9 mouse cellular contexts compared by ENCODE assay signal in genomic region chr3:69127693-69128092, GRCm38 (mm10). TPM values are rescaled to one million over a fixed set of nuclear protein-coding genes. Genes with fewer than 3 reads are reported as not detected.
DNase-seq lines count a peak whose midpoint lies in the region; ATAC-seq and TF ChIP-seq lines count a peak whose summit lies in the region.
"Had no signal": no experiment of that assay in that cellular context is flagged by ENCODE, and none has a peak within 500 bp of the region (broad histone marks: within the 10 kb centered on the region; RNA-seq: fewer than 3 reads in every experiment).

No protein-coding gene starts in this region.

- peaks cover 18% of the 10 kb centered on the region for H3K4me1 ChIP-seq in G1E (ENCODE audit: insufficient read depth, low read depth, low read length)
- peaks cover 26% of the 10 kb centered on the region for H3K4me1 ChIP-seq in forebrain, embryonic 15.5 days
- peaks cover 18% of the 10 kb centered on the region for H3K4me1 ChIP-seq in limb, embryonic 13.5 days

- no peak for TF ChIP-seq POLR2A in myocyte (IDR thresholded peaks at IDR 0.05; ENCODE audit: insufficient read length, low read depth)

- H3K27me3 ChIP-seq in G1E (ENCODE audit: insufficient read depth, low read length) (peaks cover 3% of the 10 kb centered on the region; the same call in 1 of the 2 replicates), myocyte (ENCODE audit: control insufficient read depth, insufficient read depth, insufficient read length) (no peaks in the 10 kb centered on the region)
- no peaks in the 10 kb centered on the region for H3K27me3 ChIP-seq in forebrain, embryonic 15.5 days
- H3K27me3 ChIP-seq in limb, embryonic 13.5 days, result peaks cover 4% of the 10 kb centered on the region; the same call in 1 of the 2 replicates
- H3K27me3 ChIP-seq: Patski had no signal

- no peak for ATAC-seq in G1E (ENCODE audit: extremely low read depth, insufficient number of reproducible peaks, low FRiP score, poor library complexity, severe bottlenecking)
- ATAC-seq in forebrain, embryonic 15.5 days (replicated peaks), result no peak
- ATAC-seq in limb, embryonic 13.5 days (ENCODE audit: low FRiP score, low read depth), result no peak

- H3K36me3 ChIP-seq in G1E (replicated peaks) (no peaks in the 10 kb centered on the region), myocyte (ENCODE audit: control insufficient read depth, insufficient read depth) (no peaks in the 10 kb centered on the region)
- H3K36me3 ChIP-seq in forebrain, embryonic 15.5 days, result no peaks in the 10 kb centered on the region
- no peaks in the 10 kb centered on the region for H3K36me3 ChIP-seq in limb, embryonic 13.5 days

- no peak for TF ChIP-seq CTCF in G1E (IDR thresholded peaks at IDR 0.05; ENCODE audit: low read depth, low read length)

- peak overlapping the region; percentile 96; the same call in 1 of the 2 replicates for H3K9ac ChIP-seq in forebrain, embryonic 15.5 days (replicated peaks)
- peak overlapping the region; percentile 61 for H3K9ac ChIP-seq in limb, embryonic 13.5 days

- peaks cover 35% of the 10 kb centered on the region for H3K79me2 ChIP-seq in myocyte (ENCODE audit: control insufficient read depth, insufficient read depth)

- H3K4me2 ChIP-seq in forebrain, embryonic 15.5 days (replicated peaks), result peak overlapping the region; percentile 72
- H3K4me2 ChIP-seq in limb, embryonic 13.5 days (replicated peaks), result peak overlapping the region; percentile 69
- H3K4me2 ChIP-seq in myocyte (ENCODE audit: low read depth), result peak overlapping the region; percentile 81

- H3K9me3 ChIP-seq in G1E (replicated peaks), result no peaks in the 10 kb centered on the region
- H3K9me3 ChIP-seq in forebrain, embryonic 15.5 days, result no peaks in the 10 kb centered on the region
- H3K9me3 ChIP-seq in limb, embryonic 13.5 days, result no peaks in the 10 kb centered on the region

- 6% methylated on average over 9 of the region's 9 CpGs for WGBS in forebrain, embryonic 15.5 days
- 5% methylated on average over 9 of the region's 9 CpGs for WGBS in limb, embryonic 13.5 days

- H3K27ac ChIP-seq in forebrain, embryonic 15.5 days (replicated peaks), result no peak overlapping the region
- no peak overlapping the region; the same call in 1 of the 2 replicates for H3K27ac ChIP-seq in limb, embryonic 13.5 days

- H3ac ChIP-seq in myocyte (ENCODE audit: control insufficient read depth, insufficient read length), result peak overlapping the region; percentile 77

- H3K4me3 ChIP-seq in G1E (ENCODE audit: low read depth, low read length) (peak overlapping the region; percentile 84; the same call in 1 of the 2 replicates), myocyte (peak overlapping the region; percentile 56)
- peak overlapping the region; percentile 100 for H3K4me3 ChIP-seq in forebrain, embryonic 15.5 days
- H3K4me3 ChIP-seq in limb, embryonic 13.5 days, result peak overlapping the region; percentile 93

- DNase-seq in embryo, embryonic 10 days (ENCODE audit: low spot score), result peak; percentile 16
- no peak for DNase-seq in embryo, embryonic 9.5 days (ENCODE audit: extremely low spot score)
- no peak for DNase-seq in G1E (ENCODE audit: low spot score)
- DNase-seq in layer of hippocampus, postnatal 25 days (ENCODE audit: extremely low spot score in 1 of 2, low spot score in 1 of 2), result no peak
- no peak for DNase-seq in frontal cortex, postnatal 36 days (ENCODE audit: low spot score in 2 of 2)

TF ChIP-seq in myocyte, 11 proteins besides CTCF, POLR2A, EP300 and RAD21:
- TF ChIP-seq SRF (IDR thresholded peaks at IDR 0.05; ENCODE audit: control insufficient read depth, insufficient read length, low read depth) (no peak), USF1 (IDR thresholded peaks at IDR 0.05; ENCODE audit: low read depth) (no peak), MYOG (IDR thresholded peaks at IDR 0.05; ENCODE audit: control insufficient read depth in 1 of 3, insufficient read depth in 1 of 3, insufficient read length in 2 of 3, low read depth in 2 of 3) (no peak), MYOD1 (IDR thresholded peaks at IDR 0.05; ENCODE audit: control insufficient read depth in 1 of 3, insufficient read length in 2 of 3, low read depth in 2 of 3) (no peak), REST (IDR thresholded peaks at IDR 0.05; ENCODE audit: insufficient read depth, insufficient read length) (no peak), CEBPB (IDR thresholded peaks at IDR 0.05; ENCODE audit: insufficient read depth, poor library complexity, severe bottlenecking) (no peak), MAX (IDR thresholded peaks at IDR 0.05; ENCODE audit: low read depth) (no peak), TCF3 (IDR thresholded peaks at IDR 0.05; ENCODE audit: insufficient read length, low read depth) (no peak), E2F4 (IDR thresholded peaks at IDR 0.05; ENCODE audit: insufficient read depth) (no peak), TCF12 (IDR thresholded peaks at IDR 0.05; ENCODE audit: insufficient read depth, poor library complexity, severe bottlenecking) (no peak), POLR2AphosphoS2 (IDR thresholded peaks at IDR 0.05; ENCODE audit: insufficient read length, low read depth) (no peak)

RNA-seq across cellular contexts. Expression of gene Kpna4, which starts 0.8 kb away (rescaled TPM):
- 126 and 138 TPM in 2 replicates for total RNA-seq in G1E (2014; fragmentation: Nextera tagmentation)
- total RNA-seq in G1E (2017), result 52.4 and 66.7 TPM in 2 replicates
- 14.4 and 15.6 TPM in 2 replicates for polyA plus RNA-seq in G1E (2012)
- polyA plus RNA-seq in forebrain, embryonic 15.5 days (2015; fragmentation: Nextera tagmentation; extraction: Ambion mirVana), result 41.9 and 42.9 TPM in 2 replicates
- polyA plus RNA-seq in limb, embryonic 13.5 days (2015; fragmentation: Nextera tagmentation; extraction: Ambion mirVana), result 29.9 and 30.9 TPM in 2 replicates
- polyA plus RNA-seq in myocyte (2012; fragmentation: generic; extraction: Trizol), result 23.0 TPM
- 10 to 100 TPM; 79.5 to 84.7 TPM for total RNA-seq in layer of hippocampus, postnatal 25 days (2021)
